Mouse (Mus musculus): ENCODE results near the gene Dnajc17.

DNA sequence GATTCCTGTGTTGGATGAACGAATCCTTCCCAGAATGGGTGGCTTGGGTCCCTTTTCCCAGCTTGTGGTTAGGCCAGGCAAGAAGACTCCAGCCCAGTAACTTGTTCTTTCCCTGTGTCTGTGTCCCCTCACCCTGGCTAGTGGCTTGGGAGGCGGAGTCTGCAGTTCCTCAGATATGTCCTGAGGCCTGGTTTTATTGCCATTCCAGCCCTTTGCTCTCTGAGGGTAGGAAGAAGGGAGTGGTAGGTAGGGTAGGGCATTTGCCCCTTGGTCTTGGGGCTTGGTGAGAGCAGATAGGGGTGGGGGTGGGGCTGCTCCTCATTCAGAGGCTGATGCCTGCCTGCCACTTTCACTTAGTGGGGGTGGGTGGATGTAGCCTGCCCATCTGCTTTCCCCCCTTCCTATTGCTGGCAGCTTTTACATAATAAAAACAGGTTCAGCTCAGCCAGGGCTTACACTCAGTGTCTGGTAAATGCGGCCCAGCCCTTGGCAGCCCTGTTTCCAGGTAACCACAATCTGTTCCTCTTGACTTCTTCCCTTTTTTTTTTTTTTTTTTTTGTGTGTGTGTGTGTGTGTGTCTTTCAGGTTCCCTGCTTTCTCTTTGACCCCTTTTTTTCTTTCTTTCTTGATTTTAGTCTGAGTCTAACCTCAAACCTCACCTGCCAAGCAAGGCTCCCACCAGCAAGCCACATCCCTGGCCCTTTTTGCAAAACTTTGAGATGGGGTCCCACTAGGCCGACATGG lies 31.7 kb upstream of the Dnajc17 start:
- no peak for TF ChIP-seq FLI1 (IDR thresholded peaks at IDR 0.05; ENCODE audit: low read length)
- no peak for TF ChIP-seq GATA1 (IDR thresholded peaks at IDR 0.05; ENCODE audit: borderline replicate concordance, low read length)

All from megakaryocyte, embryonic 14.5 days (primary cell).